Mouse (Mus musculus) brain, embryonic 14.5 days (tissue): ENCODE measurements at regions not wholly inside any gene's neighbourhood (a gene's known extent, or its start where the extent isn't known, plus 50 kb on each side); places are given as distances from the start of the nearest gene placed in this dataset.

Source experiments
- CTCF ChIP-seq: fragments of 200-500 bp; IDR thresholded peaks from 2 replicates; pipeline ENCODE4 v1.5.1; 2012; ENCODE audit warnings: inconsistent platforms, mild to moderate bottlenecking, moderate library complexity, borderline replicate concordance; ENCODE audit not compliant: insufficient read depth, insufficient read length; ENCODE audit errors: extremely low read depth
- POLR2A ChIP-seq: fragments of 200-500 bp; IDR thresholded peaks from 2 replicates; pipeline ENCODE4 v1.6.1; 2012; ENCODE audit warnings: mild to moderate bottlenecking, inconsistent platforms, borderline replicate concordance; ENCODE audit not compliant: poor library complexity, insufficient read depth, insufficient read length, severe bottlenecking; ENCODE audit errors: extremely low read depth

DNA sequence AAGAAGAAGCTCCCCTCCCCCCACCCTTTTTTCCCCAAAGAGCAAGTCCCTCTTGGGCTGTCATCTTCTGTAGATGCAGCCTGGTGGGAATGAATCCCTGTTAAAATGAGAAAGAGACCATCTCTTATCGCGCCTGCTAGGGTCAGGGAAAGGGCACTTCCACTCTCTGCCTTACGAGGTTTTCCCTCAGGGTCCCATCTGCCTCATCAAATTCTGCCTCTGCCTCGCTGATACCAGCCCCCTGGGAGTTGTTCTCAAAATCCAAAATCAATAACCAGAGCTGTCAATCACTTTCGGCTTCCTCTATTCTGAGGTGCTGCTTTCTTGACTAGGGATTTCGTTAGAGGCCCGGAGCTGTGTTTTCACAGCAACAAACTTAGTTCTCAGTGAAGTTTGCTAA is 255.7 kb downstream of the Stim2 start:
- no peak for TF ChIP-seq POLR2A
- TF ChIP-seq CTCF, result no peak
